Mouse (Mus musculus): Measurements from ENCODE around the gene Tysnd1. TPM values are rescaled to one million over a fixed set of nuclear protein-coding genes. Genes with fewer than 3 reads are reported as not detected.
A peak's percentile ranks its signal among the peaks of the same experiment; 100 is the strongest.

The Tysnd1 gene
- polyA plus RNA-seq, 1 experiment: 5.6 TPM

DNA sequence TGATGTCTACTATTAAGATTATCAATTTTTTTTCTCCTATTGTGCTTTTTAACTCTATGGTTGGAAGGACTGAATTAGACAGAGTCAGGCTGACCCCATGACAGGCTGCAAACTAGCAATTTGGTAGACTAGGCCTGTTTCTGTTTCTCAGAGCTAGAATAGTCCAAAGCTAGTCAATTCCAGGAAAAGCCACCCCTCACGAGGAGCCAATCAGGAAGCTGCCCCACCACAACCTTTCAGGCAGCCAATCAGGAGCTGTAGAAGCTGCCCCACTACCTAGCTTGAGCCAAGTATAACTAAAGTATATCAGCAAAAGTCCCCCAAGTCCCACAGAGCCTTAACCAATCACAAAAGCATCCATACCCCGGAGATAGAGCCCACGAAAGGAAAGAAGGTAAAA, 19.4 kb upstream of the Tysnd1 start:
- H3K4me3 ChIP-seq (replicated peaks): no peak overlapping the region
- peaks cover 35% of the 10 kb centered on the region for H3K36me3 ChIP-seq (ENCODE audit: control insufficient read depth)
- H3K9me3 ChIP-seq (ENCODE audit: control insufficient read depth, low read length): no peaks in the 10 kb centered on the region
- H3K27me3 ChIP-seq (ENCODE audit: control insufficient read depth): no peaks in the 10 kb centered on the region
- peaks cover 27% of the 10 kb centered on the region for H3K4me1 ChIP-seq (ENCODE audit: control insufficient read depth)
- TF ChIP-seq GATA1 (IDR thresholded peaks at IDR 0.05; ENCODE audit: low read length): no peak
- TF ChIP-seq TAL1 (IDR thresholded peaks at IDR 0.05; ENCODE audit: low read length): no peak

GRCm38 (mm10) chr10:61679545-61679944, 15.8 kb upstream of the Tysnd1 start:
- Histone ChIP-seq H3K36me3 (ENCODE audit: control insufficient read depth) (peaks cover 25% of the 10 kb centered on the region), H3K4me1 (ENCODE audit: control insufficient read depth) (peaks cover 42% of the 10 kb centered on the region)
- TF ChIP-seq TAL1 (IDR thresholded peaks at IDR 0.05; ENCODE audit: low read length) (no peak), GATA1 (IDR thresholded peaks at IDR 0.05; ENCODE audit: low read length) (no peak)

DNA sequence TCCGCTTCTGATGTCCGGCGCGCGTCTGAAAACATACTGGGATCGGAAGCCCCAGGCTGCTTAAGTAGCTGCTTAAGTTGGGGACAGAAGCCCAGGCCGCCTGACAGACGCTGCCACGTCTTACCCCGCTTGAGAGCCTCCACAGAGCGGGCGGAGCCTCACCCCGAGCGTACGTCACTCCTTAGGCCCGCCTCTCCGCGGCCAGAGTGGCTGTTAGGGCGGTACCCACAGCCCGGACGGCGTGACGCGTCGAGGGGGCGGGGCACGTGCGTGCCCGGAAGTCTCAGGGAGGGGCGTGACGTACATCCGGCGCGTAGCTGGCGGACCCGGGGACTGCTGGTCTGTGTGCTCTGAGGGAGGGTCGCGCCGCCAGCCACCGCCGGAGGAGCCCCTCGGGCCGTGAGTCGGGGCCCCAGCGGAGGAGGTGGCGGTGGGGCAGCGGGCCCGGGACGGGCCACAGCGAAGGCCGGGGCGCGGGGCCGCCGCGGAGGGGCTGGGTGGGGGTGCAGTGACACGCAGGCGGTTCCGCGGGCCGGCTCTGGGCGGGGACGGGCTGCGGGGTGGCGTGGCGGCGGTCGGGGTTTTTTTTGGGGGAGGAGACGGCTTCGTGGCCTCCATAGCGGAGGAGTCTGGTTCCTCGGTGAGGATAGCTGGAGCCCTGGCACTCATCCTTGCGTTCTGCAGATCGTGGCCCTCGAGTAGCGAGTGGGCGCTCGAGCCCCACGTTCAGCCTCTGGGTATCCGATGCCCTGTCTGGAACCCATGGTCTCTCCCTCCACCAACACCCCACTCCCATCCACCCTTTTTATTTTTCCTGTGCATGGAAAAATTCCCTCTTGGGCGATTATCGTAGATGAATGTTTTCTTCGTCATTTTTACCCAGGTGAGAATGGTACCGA, 15.1 kb upstream of the Tysnd1 start, which contains the start of gene Sar1a:
Sar1a (plus strand) TSS at position 285 of the 899 bp plus-strand sequence.
- Histone ChIP-seq H3K4me1 (ENCODE audit: control insufficient read depth) (peaks cover 40% of the 10 kb centered on the region), H3K9me3 (ENCODE audit: control insufficient read depth, low read length) (no peaks in the 10 kb centered on the region), H3K36me3 (ENCODE audit: control insufficient read depth) (peaks cover 27% of the 10 kb centered on the region), H3K27me3 (ENCODE audit: control insufficient read depth) (no peaks in the 10 kb centered on the region), H3K4me3 (replicated peaks) (peak within 1 kb of the TSS; percentile 78)
- TF ChIP-seq GATA1 (IDR thresholded peaks at IDR 0.05; ENCODE audit: low read length) (no peak), TAL1 (IDR thresholded peaks at IDR 0.05; ENCODE audit: low read length) (no peak)

More at GRCm38 (mm10) chr10:61679545-61679944, 15.8 kb upstream of the Tysnd1 start:
- H3K4me3 ChIP-seq (replicated peaks): peak overlapping the region; percentile 78
- H3K27me3 ChIP-seq (ENCODE audit: control insufficient read depth): no peaks in the 10 kb centered on the region
- H3K9me3 ChIP-seq (ENCODE audit: control insufficient read depth, low read length): no peaks in the 10 kb centered on the region

GRCm38 (mm10) chr10:61689405-61689804, 5.9 kb upstream of the Tysnd1 start:
- TF ChIP-seq TAL1 (IDR thresholded peaks at IDR 0.05; ENCODE audit: low read length) (no peak), GATA1 (IDR thresholded peaks at IDR 0.05; ENCODE audit: low read length) (no peak)

GRCm38 (mm10) chr10:61693563-61693962, 1.8 kb upstream of the Tysnd1 start:
- no peak for TF ChIP-seq GATA1 (IDR thresholded peaks at IDR 0.05; ENCODE audit: low read length)
- TF ChIP-seq TAL1 (IDR thresholded peaks at IDR 0.05; ENCODE audit: low read length): no peak
- Histone ChIP-seq H3K36me3 (ENCODE audit: control insufficient read depth) (peaks cover 67% of the 10 kb centered on the region), H3K4me3 (replicated peaks) (no peak overlapping the region), H3K9me3 (ENCODE audit: control insufficient read depth, low read length) (no peaks in the 10 kb centered on the region), H3K4me1 (ENCODE audit: control insufficient read depth) (peaks cover 35% of the 10 kb centered on the region), H3K27me3 (ENCODE audit: control insufficient read depth) (no peaks in the 10 kb centered on the region)

More at GRCm38 (mm10) chr10:61689405-61689804, 5.9 kb upstream of the Tysnd1 start:
- Histone ChIP-seq H3K9me3 (ENCODE audit: control insufficient read depth, low read length) (no peaks in the 10 kb centered on the region), H3K36me3 (ENCODE audit: control insufficient read depth) (peaks cover 94% of the 10 kb centered on the region), H3K4me3 (replicated peaks) (no peak overlapping the region), H3K4me1 (ENCODE audit: control insufficient read depth) (no peaks in the 10 kb centered on the region), H3K27me3 (ENCODE audit: control insufficient read depth) (no peaks in the 10 kb centered on the region)

DNA sequence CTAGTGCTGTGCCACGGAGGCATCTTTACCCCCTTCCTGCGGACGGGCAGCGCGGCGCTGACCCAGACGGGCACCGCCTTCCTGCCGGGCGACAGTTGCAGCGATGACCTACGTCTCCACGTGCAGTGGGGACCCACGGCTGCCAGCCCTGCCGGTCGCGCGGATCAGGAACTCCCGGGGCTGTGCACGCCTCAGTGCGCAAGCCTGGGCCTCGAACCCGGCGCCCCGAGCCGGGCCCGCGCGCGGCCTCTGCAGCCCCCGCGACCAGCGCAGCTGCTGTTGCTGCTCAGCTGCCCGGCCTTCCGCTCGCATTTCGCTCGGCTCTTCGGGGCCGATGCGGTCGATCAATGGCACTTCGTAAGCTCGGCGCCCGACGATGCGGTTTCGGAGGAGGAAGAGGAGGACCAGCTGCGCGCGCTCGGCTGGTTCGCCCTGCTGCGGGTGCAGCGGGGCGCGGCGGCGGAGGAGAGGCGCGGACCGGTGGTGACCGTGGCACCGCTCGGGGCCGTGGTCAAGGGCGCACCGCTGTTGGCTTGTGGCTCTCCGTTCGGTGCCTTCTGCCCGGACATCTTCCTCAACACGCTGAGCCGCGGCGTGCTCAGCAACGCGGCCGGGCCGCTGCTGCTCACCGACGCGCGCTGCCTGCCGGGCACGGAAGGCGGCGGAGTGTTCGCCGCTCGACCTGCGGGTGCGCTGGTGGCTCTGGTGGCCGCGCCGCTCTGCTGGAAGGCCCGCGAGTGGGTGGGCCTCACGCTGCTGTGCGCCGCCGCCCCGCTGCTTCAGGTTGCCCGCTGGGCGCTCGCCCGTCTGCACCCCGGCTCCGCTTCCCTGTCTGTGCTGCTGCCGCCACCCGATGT, 617 bp downstream of the Tysnd1 start:
- TF ChIP-seq TAL1 (IDR thresholded peaks at IDR 0.05; ENCODE audit: low read length): no peak
- Histone ChIP-seq H3K4me1 (ENCODE audit: control insufficient read depth) (peaks cover 38% of the 10 kb centered on the region), H3K9me3 (ENCODE audit: control insufficient read depth, low read length) (no peaks in the 10 kb centered on the region), H3K36me3 (ENCODE audit: control insufficient read depth) (peaks cover 58% of the 10 kb centered on the region), H3K4me3 (replicated peaks) (peak overlapping the region; percentile 73), H3K27me3 (ENCODE audit: control insufficient read depth) (no peaks in the 10 kb centered on the region)

DNA sequence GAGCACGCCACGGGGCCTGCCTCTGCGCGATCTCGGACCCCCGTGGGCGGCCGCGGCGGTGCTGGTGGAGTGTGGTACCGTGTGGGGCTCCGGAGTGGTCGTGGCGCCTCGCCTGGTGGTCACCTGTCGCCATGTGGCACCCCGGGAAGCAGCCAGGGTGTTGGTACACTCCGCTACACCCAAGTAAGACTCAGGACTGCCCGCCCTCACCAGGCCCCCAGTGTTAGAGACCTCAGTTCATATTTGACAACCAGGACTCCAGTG, 1.2 kb downstream of the Tysnd1 start:
- H3K4me3 ChIP-seq (replicated peaks): peak overlapping the region; percentile 73
- peaks cover 56% of the 10 kb centered on the region for H3K36me3 ChIP-seq (ENCODE audit: control insufficient read depth)

DNA sequence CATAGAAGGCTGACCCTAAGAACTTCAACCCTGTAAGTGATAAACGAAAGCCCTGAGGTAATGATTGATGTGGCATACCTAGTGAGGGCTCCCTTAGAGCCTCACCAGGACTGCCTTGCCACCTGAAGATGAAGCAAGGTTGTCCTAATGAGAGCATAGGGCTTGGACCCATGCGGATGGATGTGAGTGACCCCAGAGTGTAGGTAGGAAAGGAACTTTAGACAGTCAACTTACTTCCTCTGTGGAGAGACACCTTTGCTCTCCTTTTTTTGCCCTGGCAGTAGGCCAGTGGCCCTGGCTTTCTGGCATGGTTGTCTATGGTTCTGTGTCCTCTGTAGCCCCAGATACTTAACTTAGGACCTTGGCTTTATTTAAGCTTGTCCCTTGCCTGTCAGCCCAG, 1.7 kb downstream of the Tysnd1 start:
- H3K4me1 ChIP-seq (ENCODE audit: control insufficient read depth): peaks cover 38% of the 10 kb centered on the region
- H3K27me3 ChIP-seq (ENCODE audit: control insufficient read depth): no peaks in the 10 kb centered on the region
- no peak for TF ChIP-seq GATA1 (IDR thresholded peaks at IDR 0.05; ENCODE audit: low read length)
- no peak for TF ChIP-seq TAL1 (IDR thresholded peaks at IDR 0.05; ENCODE audit: low read length)
- H3K9me3 ChIP-seq (ENCODE audit: control insufficient read depth, low read length): no peaks in the 10 kb centered on the region
- peaks cover 56% of the 10 kb centered on the region for H3K36me3 ChIP-seq (ENCODE audit: control insufficient read depth)
- peak overlapping the region; percentile 73 for H3K4me3 ChIP-seq (replicated peaks)

More for the DNA sequence above, 1.2 kb downstream of the Tysnd1 start:
- TF ChIP-seq TAL1 (IDR thresholded peaks at IDR 0.05; ENCODE audit: low read length) (no peak), GATA1 (IDR thresholded peaks at IDR 0.05; ENCODE audit: low read length) (no peak)
- peaks cover 38% of the 10 kb centered on the region for H3K4me1 ChIP-seq (ENCODE audit: control insufficient read depth)
- no peaks in the 10 kb centered on the region for H3K9me3 ChIP-seq (ENCODE audit: control insufficient read depth, low read length)
- H3K27me3 ChIP-seq (ENCODE audit: control insufficient read depth): no peaks in the 10 kb centered on the region

- Histone ChIP-seq H3K27me3 (ENCODE audit: control insufficient read depth) (no peaks in the 10 kb centered on the region), H3K4me1 (ENCODE audit: control insufficient read depth) (peaks cover 3% of the 10 kb centered on the region; the same call in 1 of the 2 replicates), H3K9me3 (ENCODE audit: control insufficient read depth, low read length) (no peaks in the 10 kb centered on the region), H3K4me3 (replicated peaks) (no peak overlapping the region), H3K36me3 (ENCODE audit: control insufficient read depth) (peaks cover 27% of the 10 kb centered on the region)
- TF ChIP-seq TAL1 (IDR thresholded peaks at IDR 0.05; ENCODE audit: low read length): no peak
- TF ChIP-seq GATA1 (IDR thresholded peaks at IDR 0.05; ENCODE audit: low read length): no peak
These were observed 9.3 kb downstream of the Tysnd1 start for GRCm38 (mm10) chr10:61704663-61705062.

Data from erythroblast, embryonic 14.5 days (primary cell).